Mouse (Mus musculus) urinary bladder, postnatal 14 days (tissue): ENCODE results near the gene Grrp1.
"Not testable (repeated sequence)": the region's sequence is repeated elsewhere in the genome, so short reads cannot be mapped to it uniquely, and the experiment has no call there.

Experiments used
- DNase-seq: peaks from one replicate; pipeline ENCODE4 v3.0.0; 2021; ENCODE audit warnings: low spot score

Gene Grrp1

DNA sequence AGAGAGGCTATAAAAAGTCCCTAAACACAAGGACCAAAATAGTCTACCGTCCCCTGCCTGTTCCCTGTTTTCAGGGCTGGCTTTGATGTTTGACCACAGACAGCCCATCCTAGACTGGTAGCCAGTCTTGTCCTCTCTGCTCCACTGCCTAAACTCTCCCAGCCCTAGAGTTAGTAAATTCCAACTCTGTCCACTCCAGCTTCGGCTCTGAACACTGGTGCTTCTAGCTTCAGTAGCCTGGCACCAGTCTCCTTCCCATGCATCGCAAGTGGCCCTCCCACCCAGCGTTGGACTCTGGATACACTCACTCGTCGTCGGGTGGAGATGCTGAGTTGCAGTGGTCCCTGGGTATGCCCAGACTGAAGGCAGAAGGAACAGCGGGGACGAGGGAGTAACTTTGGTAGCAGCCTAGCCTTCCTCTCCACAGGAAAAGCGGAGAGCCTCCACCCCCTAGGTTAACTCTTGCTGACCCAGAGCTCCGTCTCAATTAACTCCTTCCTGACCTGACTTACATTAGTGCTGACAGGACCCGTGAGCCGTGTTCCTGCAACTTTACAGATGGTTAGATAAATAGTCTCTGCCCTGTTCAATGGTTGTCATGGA is at the start of gene Grrp1:
Gene Grrp1 (minus strand): TSS at position 385 of the 603 bp plus-strand sequence.
- DNase-seq: no peak

GRCm38 (mm10) chr4:134302084-134302483 is 48.2 kb upstream of the Grrp1 start:
- DNase-seq: no peak

DNA sequence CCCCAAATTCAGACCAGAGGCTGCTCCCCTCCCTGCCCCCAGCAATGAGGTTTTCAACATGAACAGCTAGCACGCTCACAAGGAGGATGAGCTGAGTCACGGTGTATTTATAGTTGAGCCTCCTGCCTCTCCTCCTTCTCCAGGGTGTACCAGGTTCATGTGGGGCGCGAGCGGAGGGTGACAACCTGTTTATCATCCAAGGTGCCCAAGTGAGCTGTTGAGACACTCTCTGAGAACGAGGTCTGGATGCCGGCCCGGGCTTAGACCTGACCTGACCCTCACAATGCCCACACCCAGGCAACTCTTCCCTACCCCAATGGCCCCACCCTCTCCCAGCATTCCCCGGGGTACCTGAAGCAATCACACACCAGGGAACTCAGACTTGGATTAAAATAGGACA is 46.4 kb upstream of the Grrp1 start:
- DNase-seq: peak; percentile 22

DNA sequence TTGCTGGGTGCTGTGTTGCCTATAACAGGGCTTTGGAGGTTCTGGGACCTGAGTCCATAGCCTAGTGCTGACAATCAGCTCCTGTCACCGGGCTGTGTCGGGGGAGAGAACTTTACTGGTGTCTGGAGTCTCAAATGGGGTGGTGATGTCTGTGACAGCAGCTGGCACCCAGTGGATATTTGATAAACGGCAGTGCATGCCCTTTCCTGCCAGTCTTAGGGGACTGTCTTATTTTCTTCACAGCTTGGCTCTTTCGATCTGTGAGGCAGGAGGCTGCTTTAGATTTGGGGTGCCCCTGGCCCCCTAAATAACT is 45.5 kb upstream of the Grrp1 start:
- DNase-seq: no peak

- DNase-seq: no peak
These were observed 45.0 kb upstream of the Grrp1 start for GRCm38 (mm10) chr4:134298626-134299497.

GRCm38 (mm10) chr4:134297369-134297768 is 43.5 kb upstream of the Grrp1 start:
- no peak for DNase-seq

- no peak for DNase-seq
These were observed 42.6 kb upstream of the Grrp1 start for GRCm38 (mm10) chr4:134296523-134296922.

DNA sequence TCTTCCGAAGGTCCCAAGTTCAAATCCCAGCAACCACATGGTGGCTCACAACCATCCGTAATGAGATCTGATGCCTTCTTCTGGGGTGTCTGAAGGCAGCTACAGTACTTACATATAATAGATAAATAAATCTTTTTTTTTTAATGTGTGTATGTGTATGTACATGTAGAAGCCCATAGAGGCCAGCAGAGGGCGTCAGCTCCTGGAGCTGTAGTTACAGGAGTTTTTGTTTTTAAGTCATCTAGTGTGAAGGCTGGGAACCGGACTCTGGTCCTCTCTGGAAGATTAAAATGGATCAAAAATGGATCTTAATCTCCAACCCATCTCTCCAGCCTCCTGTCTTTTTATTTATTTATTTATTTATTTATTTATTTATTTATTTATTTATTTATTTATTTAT is 42.2 kb upstream of the Grrp1 start:
- DNase-seq: not testable (repeated sequence)

DNA sequence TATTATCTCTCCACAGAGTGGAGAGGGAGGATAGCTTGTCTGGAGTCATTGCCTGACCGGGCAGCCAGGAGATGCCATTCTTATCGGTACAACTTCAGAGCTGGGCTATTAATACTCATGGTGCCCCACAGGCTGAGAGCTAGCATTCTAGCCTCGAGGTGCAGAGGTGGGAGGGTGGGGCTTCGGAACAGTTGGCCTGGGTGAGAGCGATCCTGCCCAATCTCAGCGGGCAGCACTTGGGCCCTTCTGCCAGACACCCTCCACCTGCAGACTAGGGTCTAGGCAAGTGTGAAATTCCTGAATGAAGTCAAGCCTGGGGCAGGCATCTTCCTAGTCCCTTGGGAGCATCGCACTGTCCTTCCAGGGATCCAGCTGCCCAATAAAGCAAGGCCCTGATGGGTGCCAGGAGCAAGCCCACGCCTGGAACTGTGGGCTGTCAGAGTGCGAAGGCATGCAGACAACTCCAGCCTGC is 39.8 kb upstream of the Grrp1 start:
- no peak for DNase-seq

DNA sequence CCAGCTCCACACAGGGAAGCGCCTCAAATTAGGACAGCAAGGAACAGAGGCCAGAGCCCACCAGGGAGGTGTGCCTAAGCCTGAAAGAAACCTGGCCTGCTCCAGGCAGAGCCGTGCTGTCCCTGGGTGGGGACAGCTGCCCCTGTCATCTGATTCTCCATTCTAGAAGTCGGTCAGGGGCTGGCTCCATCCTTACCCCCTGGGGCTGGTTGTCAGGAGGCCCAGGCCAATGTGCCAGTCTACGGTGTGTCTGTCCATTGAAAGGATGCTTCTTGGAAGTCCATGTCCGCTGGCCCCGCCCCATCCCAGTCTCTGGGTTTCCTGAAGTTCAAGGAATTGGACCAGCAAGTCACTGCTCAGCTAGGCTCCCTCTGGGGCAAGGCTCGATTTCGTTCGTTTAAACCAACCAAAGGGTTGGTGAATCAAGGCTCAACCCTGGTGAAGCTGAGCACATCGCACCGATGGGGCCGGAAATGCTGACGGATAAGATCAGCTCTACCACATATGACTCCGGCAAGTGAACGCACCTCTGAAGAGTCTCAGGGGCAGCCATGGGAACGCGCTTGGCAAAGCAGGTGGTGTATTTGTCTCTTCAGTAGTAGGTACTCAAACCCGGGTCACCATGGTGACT is 39.3 kb upstream of the Grrp1 start:
- no peak for DNase-seq

DNA sequence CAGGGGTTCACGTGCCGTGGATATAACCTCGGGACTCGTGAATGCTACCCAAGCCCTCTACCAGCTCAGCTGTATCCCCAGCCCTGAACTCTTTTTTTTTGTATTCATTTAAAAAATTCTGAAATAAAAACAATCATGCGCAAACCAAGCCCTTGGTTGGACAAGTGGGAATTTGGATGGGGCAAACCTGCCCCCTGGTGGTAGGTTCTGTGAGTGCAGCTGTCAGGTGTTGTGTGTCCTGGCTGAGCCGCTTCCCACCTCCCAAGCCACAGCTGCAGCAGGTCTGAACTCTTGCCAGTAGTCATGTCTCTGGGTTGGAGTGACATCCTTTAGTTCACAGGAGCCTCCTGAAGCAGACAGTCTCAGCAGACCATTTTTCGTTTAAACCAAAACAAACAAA is 38.2 kb upstream of the Grrp1 start:
- peak; percentile 72 for DNase-seq

DNA sequence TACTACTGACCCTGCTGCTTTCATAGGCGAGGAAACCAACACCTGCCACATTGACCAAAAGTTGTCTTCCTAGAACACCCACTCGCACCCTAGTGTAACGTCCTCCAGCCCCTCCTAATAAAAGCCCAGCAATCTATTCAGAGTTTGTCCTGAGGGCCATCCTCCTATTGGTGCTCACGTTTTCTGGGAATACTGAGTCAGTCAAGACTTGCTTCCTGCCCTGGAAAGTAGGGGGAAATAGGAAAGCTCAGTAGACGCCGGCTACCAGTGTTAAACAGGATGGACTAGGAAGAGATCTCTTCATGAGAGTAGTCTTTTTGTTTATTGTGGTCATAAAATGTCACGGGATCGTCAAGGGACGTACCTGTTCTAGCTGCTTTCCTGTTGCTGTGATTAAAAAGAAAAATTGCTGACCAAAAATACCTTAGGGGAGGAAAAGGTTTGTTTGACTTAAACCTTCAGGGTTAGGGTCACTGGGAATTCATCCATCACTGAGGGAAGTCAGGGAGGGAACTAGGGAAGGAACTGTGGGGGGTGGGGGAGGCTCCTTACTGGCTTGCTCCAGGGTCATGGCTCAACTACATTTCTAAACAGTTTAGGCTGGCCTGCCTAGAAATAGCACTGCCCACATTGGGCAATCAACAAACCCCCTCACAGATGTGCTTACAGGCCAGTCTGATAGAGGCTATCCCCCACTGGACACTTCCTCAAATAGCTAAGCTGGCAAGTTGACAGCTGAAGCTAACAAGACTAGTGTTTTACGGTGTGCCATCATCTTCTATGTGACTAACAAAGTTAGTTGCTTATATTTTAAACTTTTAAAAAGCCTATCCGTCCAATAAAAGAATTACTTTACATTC is 34.7 kb upstream of the Grrp1 start:
- no peak for DNase-seq

DNA sequence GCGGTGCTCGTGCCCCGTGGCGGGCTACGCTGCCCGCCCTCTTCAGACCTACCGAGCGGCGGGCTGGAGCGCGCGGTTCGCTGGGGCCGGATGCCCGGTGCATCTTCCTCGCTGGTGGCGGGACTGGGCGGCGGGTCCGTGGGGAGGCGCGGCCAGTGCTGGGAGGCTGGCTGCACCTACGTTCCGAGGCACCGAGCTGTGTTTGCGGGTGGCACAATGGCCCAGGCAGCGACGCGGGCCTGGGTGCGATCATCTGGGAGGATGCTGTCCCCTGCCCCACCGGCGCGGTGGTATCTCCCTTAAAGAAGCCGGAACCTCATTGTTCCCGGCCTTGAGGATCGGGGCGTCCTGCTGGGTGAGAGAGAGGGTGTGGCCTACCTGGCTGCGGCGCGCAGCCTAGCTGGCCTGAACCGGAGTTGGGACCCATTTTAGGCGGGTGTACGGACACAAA is 33.7 kb upstream of the Grrp1 start, which contains the start of gene Pdik1l:
Gene Pdik1l (minus strand): TSS at position 321 of the 451 bp plus-strand sequence.
- DNase-seq: peak; percentile 80

DNA sequence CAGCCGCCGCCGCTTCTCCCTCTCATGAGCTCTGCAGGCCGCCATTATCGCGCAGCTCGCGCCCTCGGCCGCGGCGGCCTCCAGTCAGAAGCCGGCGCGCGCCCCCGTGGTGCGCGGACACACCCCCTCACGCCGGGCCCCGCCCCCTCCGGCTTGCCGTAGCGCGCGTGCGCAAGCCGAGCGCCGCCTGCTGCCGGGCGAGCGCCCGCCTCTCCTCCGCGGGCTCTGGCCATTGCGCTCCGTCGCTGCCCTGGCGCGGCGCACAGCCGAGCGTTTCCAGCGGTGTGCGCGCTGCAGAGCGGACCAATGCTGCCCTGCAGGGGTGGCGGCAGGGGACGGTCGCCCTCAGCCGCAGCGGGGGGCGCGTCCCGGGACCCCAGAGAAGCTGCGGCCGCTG is 33.3 kb upstream of the Grrp1 start:
- DNase-seq: peak; percentile 95

DNA sequence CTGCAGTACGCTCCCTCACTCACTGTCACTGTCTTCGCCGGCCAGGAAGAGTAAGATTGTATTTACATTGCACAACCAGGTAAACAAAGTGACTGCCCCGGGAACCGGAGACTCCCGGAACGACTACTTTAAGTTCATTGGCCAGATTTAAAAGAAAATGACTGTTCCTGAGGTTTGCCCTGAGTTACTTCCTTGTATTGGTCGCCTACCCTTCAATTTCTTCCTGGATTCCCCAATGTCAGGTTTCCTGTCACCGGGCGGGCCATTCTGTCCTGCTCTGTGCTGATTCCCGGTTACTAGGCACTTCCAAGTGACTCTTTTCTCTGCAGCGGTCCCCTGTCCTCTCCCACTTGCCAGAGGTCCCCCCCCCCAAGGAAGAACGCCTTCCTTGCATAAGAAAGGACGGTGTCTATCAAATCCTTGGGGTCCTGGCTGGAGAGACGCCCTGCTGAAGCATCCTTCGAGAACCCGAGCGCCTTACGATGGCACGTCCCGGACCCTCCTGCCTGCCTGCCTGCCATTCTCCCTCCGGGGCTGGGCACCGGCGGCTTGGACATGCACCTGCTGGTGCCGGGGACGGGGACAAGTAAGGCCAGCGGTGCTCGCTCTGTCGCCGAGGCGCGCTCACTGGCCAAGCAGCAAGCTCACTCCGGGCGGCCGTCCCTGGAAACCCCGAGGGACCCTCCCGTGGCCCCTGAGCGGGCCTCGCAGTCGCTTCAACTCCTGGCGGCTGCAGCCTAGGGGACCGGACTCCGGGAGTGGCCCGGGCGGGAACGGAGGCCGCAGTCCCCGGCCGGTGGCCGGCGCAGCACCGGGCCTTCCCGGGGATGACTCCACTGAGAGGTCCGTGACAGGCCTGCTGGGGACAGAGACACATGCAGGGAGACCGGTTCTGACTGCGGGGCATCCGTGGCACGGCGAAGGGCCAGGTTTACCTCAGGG is 32.6 kb upstream of the Grrp1 start:
- DNase-seq: peak; percentile 39

DNA sequence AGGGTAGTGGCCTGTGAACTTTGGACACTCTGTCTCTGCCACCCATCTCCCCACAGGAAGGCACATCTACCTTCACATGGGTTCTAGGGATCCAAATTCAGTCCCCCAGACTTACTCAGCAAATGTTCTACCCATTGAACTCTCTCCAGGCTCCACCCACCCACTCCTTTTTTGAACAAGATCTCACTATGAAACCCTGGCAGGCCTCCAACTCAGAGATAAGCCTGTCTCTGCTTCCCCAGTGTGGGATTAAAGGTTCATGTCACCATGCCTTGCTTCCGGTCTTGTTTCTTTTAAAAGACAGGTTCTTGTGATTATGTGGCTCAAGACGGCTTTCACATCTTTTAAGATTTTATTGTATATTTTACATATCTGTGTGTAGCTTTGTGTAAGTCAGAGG is 31.0 kb upstream of the Grrp1 start:
- no peak for DNase-seq

DNA sequence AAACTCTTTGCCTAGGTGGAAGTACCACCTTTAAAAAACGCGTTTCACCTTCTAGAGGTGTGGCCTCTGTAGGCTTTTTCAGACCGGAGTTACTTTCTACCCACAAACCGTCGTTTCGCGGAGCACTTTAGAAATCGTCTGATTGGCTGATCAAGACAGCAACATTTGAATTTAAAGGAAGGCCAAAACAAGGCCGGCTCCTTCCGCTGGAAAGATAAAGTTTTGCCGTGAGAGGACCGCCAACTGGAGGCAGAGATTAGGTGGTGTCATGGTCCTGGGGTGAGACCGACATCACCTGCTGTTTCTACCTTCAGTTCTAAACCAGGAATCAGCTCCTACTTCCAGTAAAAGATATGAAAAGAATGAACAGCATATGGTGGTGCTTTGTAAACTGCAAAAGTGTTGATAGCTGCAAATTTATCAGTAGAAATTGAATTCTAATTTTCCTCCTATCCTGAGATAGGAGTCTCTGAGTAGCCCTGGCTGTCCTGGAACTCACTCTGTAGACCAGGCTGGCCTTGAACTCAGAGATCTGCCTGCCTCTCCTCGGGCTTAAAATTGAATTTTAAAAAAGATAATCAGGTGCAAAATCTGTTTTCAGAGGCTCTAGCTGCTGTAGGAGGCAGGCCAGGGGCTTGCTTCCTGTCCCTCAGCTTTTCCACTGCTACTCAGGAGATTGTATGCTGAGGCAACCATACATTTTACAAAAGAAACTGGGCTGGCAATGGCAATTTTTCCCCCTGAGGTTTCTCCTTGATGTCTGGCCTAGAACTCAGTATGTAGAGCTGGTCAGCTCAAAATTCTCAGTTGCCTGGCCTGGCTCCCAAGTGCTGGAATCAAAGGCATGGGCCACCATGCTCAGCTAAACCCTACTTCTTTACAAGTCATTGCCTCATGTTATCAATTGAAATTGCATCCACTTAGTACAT is 19.8 kb upstream of the Grrp1 start:
- DNase-seq: peak; percentile 48

DNA sequence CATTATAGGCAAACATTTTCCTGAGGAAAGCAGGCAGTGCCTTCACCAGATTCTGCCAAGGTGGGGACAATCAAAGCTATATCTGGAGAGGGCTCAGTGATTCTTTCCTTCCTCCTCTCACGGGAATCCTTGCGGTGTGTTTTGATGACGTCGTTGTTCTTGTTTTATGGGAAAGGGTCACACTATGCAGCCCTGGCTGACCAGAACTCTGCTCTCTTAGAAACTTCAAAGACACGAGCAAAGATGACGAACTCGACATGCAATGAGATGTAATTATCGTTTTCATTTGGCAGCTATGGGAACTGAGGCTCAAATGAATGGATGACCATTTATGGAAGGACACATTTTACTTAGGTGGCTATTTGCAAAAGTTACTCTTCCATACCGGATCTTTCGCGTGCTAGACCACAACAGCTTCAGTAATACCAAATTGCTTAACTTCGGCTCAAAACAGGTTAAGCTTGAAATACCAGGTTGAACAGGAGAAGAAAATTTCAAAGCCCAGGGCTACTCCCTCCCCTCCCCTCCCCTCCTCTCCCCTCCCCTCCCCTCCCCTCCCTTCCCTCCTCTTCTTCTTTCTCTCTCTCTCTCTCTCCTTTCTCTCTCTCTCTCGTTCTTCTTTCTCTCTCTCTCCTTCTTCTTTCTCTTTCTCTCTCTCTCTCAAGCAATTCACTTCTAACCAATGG is 19.0 kb upstream of the Grrp1 start:
- no peak for DNase-seq

DNA sequence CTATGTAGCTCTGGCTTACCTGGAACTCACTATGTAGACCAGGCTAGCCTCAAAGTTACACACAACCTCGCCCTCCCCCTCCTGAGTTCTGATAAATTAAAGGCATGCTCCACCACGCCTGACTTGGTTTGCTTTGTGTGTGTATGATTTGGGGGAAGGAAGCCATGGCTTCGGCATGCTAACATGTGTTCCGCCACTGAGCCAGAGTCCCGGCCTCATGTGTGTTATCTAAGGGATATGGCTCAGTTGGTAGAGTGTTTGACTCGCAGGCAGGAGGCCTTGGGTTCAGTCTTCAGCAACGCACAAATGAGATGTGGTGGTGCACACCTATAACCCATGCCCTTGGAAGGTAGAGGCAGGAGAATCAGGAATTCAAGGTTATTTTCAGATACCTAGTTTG is 18.1 kb upstream of the Grrp1 start:
- DNase-seq: no peak
